Mouse (Mus musculus): Measurements from ENCODE around the gene Gcgr.

- TF ChIP-seq POLR2A (IDR thresholded peaks at IDR 0.05; ENCODE audit: control insufficient read depth, low read depth, low read length): no peak
- no peak for TF ChIP-seq CTCF (IDR thresholded peaks at IDR 0.05; ENCODE audit: control insufficient read depth, insufficient read depth, insufficient replicate concordance, low read depth, low read length)
Observed at GRCm38 (mm10) chr11:120548214-120548613, 17.7 kb downstream of the Gcgr start.
